Mouse (Mus musculus) left cerebral cortex, postnatal 14 days (tissue): ENCODE results near the gene Epb41l4b. TPM values are rescaled to one million over a fixed set of nuclear protein-coding genes. Genes with fewer than 3 reads are reported as not detected.

Source experiments
- DNase-seq, 2 experiments: peaks; one replicate each; pipeline ENCODE4 v3.0.0; 2021 to 2022; ENCODE audit warnings: low spot score in 2 of 2, mixed read lengths in 1 of 2
- intact Hi-C: fragments of 180-260 bp; cut with DNase I; formaldehyde crosslinking; loops from one replicate; pipeline ENCODE4 v1.15.1; 2025
- total RNA-seq, 2 experiments: library from RNA; stranded (reverse); gene quantifications; 2 replicates each; pipeline ENCODE4 v1.2.3; 2021

The Epb41l4b gene
- total RNA-seq, 2 experiments from 2014 or later = 17.9 to 21.3 TPM

- intact Hi-C loops = no loop called here
- no peak for DNase-seq
These were observed 69.4 kb downstream of the Epb41l4b start for GRCm38 (mm10) chr4:57073843-57074242.

- intact Hi-C loops = no loop called here
- DNase-seq = no peak
These were observed 70.1 kb downstream of the Epb41l4b start for GRCm38 (mm10) chr4:57073174-57073573.

GRCm38 (mm10) chr4:57070640-57071039, 72.6 kb downstream of the Epb41l4b start:
- intact Hi-C loops = no loop called here
- DNase-seq = no peak

- intact Hi-C loops = loop anchor here (2.0 kb wide), 1 partner anchor 204 kb away; no protein-coding TSS in a partner anchor
- DNase-seq = no peak
These were observed 74.8 kb downstream of the Epb41l4b start for GRCm38 (mm10) chr4:57068397-57068796.

GRCm38 (mm10) chr4:57067801-57068200, 75.4 kb downstream of the Epb41l4b start:
- intact Hi-C loops = loop anchor here (2.0 kb wide), 1 partner anchor 205 kb away; no protein-coding TSS in a partner anchor
- DNase-seq = no peak

- intact Hi-C loops = no loop called here
- DNase-seq = no peak
These were observed 76.3 kb downstream of the Epb41l4b start for GRCm38 (mm10) chr4:57066936-57067335.

DNA sequence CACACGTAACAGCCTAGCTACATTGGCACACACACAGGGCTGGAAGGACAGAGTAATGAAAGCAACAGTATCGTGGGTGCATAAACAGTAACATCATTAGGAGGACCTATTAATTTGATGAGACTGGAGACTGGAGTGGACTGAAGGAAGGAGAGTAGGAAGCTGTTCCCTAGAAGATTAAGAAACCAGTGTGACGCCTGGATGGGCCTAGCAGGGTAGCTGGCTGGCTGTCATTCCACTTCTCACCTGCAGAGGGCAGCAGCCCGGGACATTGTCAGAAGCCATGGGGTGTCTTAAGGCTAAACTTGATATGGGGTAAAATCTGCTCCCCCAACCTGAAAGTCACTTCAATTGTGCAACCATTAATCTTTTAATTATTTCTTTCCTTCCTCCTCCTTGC, 78.0 kb downstream of the Epb41l4b start:
- intact Hi-C loops = loop anchor here (2.0 kb wide), 1 partner anchor 78 kb away; the partner anchor contains the start of gene Epb41l4b
- peak; percentile 73 to 83 for DNase-seq

DNA sequence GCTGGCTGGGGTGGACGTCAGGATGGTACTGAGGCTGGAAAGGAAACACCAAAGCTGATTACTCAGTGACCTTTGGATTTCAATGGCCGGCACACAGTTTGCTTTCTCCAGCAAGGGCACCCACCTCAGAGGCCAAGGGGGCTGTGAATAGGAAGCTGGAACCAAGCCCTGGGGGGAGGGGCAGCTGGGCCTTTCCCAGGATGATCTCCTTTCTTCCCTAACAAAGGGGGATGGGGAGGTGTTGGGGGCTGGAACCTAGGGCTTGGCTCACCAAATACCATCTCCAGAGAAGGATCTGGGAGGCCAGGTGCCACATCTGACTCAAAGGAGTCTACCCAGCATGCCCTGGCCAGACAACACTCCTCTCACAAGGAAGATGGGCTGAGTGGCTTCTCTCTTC, 78.4 kb downstream of the Epb41l4b start:
- DNase-seq = no peak
- intact Hi-C loops = loop anchor here (2.0 kb wide), 1 partner anchor 78 kb away; the partner anchor contains the start of gene Epb41l4b

- intact Hi-C loops = no loop called here
These were observed 82.9 kb downstream of the Epb41l4b start for GRCm38 (mm10) chr4:57060319-57060831.

GRCm38 (mm10) chr4:57058623-57059022, 84.6 kb downstream of the Epb41l4b start:
- intact Hi-C loops = no loop called here
- no peak for DNase-seq

More at GRCm38 (mm10) chr4:57060319-57060831, 82.9 kb downstream of the Epb41l4b start:
- DNase-seq = no peak

DNA sequence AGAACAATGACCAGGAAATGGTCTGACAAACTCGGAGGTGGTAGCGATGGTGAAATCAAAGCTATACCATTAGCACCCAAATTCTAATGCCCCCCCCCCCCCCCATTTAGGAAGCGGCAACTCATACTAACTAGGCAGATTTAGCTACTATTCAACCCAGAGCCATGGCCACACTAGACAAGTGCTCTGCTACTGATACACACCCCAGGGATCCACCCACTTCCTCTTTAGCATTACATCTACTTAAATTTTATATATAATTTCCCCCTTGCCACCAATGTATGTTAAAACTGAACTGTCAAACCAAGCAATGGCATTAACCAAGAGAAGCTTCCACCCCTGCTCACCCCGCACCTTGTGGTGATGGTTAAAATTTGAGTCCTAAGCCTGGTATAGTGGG, 85.6 kb downstream of the Epb41l4b start:
- intact Hi-C loops = no loop called here

GRCm38 (mm10) chr4:57055635-57056034, 87.6 kb downstream of the Epb41l4b start:
- intact Hi-C loops = no loop called here
- no peak for DNase-seq

More for the DNA sequence above, 85.6 kb downstream of the Epb41l4b start:
- no peak for DNase-seq

- intact Hi-C loops = no loop called here
- peak in 1 of 2 experiments; percentile 61 for DNase-seq
These were observed 93.8 kb downstream of the Epb41l4b start for GRCm38 (mm10) chr4:57049281-57049921.

GRCm38 (mm10) chr4:57048566-57048965, 94.7 kb downstream of the Epb41l4b start:
- DNase-seq = peak in 1 of 2 experiments; percentile 30
- intact Hi-C loops = no loop called here

- DNase-seq = no peak
- intact Hi-C loops = no loop called here
These were observed 97.1 kb downstream of the Epb41l4b start for GRCm38 (mm10) chr4:57046160-57046571.

- intact Hi-C loops = no loop called here
These were observed 99.6 kb downstream of the Epb41l4b start for GRCm38 (mm10) chr4:57043621-57044020.

DNA sequence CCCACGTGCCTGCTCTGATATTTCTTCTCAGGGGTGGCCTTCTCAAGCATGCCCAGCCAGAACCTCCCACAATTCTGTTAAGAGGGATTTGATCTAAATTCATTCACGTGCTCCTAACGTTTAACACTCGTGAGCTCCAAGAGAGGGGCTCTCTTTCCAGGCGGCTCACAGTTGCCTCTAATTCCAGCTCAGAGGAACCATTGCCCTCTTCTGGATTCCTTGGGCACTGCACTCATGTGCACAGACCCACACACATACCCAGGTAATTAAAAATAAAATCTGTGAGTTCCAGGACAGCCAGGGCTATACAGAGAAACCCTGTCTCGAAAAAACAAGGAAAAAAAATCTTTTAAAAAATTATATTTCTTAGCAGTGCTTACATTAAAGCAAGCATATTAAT, 101.6 kb downstream of the Epb41l4b start:
- intact Hi-C loops = no loop called here

More at GRCm38 (mm10) chr4:57043621-57044020, 99.6 kb downstream of the Epb41l4b start:
- DNase-seq = no peak

DNA sequence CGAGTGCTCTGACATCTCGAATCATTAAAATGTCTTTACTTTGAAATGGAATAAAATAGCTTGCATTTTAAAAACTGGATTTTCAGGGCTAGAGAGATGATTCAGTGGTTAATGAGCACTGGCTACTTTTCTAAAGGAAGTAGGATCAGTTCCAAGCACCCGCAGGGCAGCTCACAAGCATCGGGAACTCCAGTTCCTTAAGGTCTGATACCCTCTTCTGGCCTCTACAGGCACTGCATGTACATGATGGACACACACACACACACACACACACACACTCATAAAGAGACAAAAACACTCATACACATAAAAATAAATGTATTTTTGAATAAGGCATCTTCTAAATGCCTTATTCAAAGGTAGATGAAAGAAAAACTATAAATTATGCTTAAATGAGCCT, 102.0 kb downstream of the Epb41l4b start:
- intact Hi-C loops = no loop called here
- DNase-seq = no peak

More for the DNA sequence above, 101.6 kb downstream of the Epb41l4b start:
- DNase-seq = no peak

DNA sequence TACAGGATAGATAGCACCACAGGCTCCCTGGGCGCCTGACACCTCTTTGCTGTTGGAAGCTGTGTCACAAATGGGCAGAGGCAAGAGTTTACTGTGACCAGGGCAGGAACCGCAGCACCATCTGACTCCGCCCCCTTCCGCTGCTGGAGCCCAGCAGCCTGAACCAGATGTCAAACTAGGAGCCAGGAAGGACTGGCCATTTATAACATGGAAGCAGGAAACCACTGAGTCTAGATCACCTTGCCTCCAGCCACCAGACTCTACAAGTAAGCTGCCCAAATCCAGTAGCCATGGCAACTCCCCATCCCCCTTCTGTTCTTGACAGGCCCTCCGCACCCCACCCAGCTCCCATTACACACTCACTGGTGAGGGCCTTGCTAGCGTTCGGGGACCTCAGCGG, 102.8 kb downstream of the Epb41l4b start:
- no peak for DNase-seq
- intact Hi-C loops = no loop called here

DNA sequence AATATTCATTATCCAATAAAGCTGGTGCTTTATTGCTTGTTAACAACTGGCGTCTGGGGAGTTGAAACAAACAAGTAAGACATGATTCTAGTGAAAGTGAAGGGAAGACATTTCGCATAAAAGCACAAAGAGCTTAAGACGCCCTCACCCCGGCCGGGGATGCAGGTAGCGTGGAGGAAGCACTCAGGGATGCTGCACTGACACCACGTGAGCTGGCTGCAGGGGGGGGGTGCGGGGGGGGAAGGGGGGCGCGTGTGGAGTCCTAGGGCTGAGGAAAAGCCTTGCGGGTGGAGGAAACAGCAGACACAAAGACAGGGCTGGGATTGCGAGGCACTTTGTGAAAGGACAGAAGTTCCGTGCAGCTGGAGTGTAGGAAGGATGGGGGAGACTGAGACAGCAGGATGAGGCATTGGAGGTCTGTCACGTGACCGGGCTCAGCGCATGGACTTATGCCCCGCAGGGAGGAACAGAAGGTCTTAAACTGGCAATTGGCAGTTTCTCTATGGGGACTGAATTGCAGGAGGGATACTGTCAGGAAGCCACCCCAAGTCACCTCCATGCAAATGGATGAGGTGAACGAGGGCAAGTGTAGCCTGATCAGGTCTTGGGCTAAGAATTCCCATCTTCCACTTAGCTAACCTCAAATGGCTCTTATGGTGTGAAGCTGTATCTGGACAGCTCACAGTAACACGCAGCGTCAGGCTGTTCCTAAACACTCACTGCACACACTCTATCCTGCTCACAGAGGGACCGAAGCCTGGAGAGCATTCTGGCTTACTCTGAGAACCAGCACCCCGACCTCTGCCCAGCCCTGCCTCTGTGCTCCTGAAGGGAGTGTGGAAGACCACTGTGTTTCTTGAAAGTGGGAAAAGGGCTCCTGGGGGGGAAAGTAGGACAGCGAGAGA, 103.9 kb downstream of the Epb41l4b start:
- DNase-seq = peak in 1 of 2 experiments; percentile 60
- intact Hi-C loops = no loop called here
